10 mouse cellular contexts compared by ENCODE assay signal in genomic region chr7:41498464-41498863, GRCm38 (mm10). TPM values are rescaled to one million over a fixed set of nuclear protein-coding genes. Genes with fewer than 3 reads are reported as not detected.
DNase-seq lines count a peak whose midpoint lies in the region; ATAC-seq and TF ChIP-seq lines count a peak whose summit lies in the region.
"Not testable (repeated sequence)": the region's sequence is repeated elsewhere in the genome, so short reads cannot be mapped to it uniquely, and the experiment has no call there.
"Had no signal": no experiment of that assay in that cellular context is flagged by ENCODE, and none has a peak within 500 bp of the region (broad histone marks: within the 10 kb centered on the region; RNA-seq: fewer than 3 reads in every experiment).

No protein-coding gene starts in this region.

- H3K27me3 ChIP-seq in ES-Bruce4 (ENCODE audit: control insufficient read depth, insufficient read depth, low read length, poor library complexity, severe bottlenecking); forebrain, embryonic 16.5 days (replicated peaks; ENCODE audit: control insufficient read depth, insufficient read depth, low read length); hindbrain, embryonic 12.5 days; kidney, embryonic 16.5 days (ENCODE audit: insufficient read depth, low read length); liver, embryonic 11.5 days (replicated peaks; ENCODE audit: control insufficient read depth, insufficient read depth, low read length); midbrain, embryonic 12.5 days; stomach, embryonic 16.5 days (ENCODE audit: control insufficient read depth, insufficient read depth, low read length): not testable (repeated sequence)

- not testable (repeated sequence) for H3K9me3 ChIP-seq in ES-Bruce4 (replicated peaks; ENCODE audit: control insufficient read depth, insufficient read depth, low read length, poor library complexity, severe bottlenecking); forebrain, embryonic 16.5 days (ENCODE audit: control insufficient read depth, low read length); liver, embryonic 11.5 days (ENCODE audit: control insufficient read depth, low read length); stomach, embryonic 16.5 days (replicated peaks; ENCODE audit: control insufficient read depth, low read length)
- H3K9me3 ChIP-seq in hindbrain, embryonic 12.5 days (replicated peaks), result peaks cover 14% of the 10 kb centered on the region; the same call in 1 of the 2 replicates
- peaks cover 16% of the 10 kb centered on the region for H3K9me3 ChIP-seq in kidney, embryonic 16.5 days (ENCODE audit: low read length)
- H3K9me3 ChIP-seq in midbrain, embryonic 12.5 days, result peaks cover 23% of the 10 kb centered on the region

- not testable (repeated sequence) for H3K4me1 ChIP-seq in ES-Bruce4 (ENCODE audit: control insufficient read depth, insufficient read depth, low read length); forebrain, embryonic 16.5 days (replicated peaks; ENCODE audit: control insufficient read depth, insufficient read depth, low read length); hindbrain, embryonic 12.5 days; kidney, embryonic 16.5 days (ENCODE audit: insufficient read depth, low read length); liver, embryonic 11.5 days (replicated peaks; ENCODE audit: control insufficient read depth, insufficient read depth, low read length); midbrain, embryonic 12.5 days; stomach, embryonic 16.5 days (ENCODE audit: control insufficient read depth, insufficient read depth, low read length)

- peak overlapping the region; percentile 99; the same call in 1 of the 2 replicates for H3K4me3 ChIP-seq in ES-Bruce4 (ENCODE audit: low read depth, low read length)
- H3K4me3 ChIP-seq in forebrain, embryonic 16.5 days (replicated peaks; ENCODE audit: low read length); hindbrain, embryonic 12.5 days: not testable (repeated sequence)
- H3K4me3 ChIP-seq in kidney, embryonic 16.5 days (ENCODE audit: low read length), result peak overlapping the region; percentile 65
- H3K4me3 ChIP-seq in liver, embryonic 11.5 days (ENCODE audit: low read depth, low read length), result peak overlapping the region; percentile 59
- peak overlapping the region; percentile 62 for H3K4me3 ChIP-seq in midbrain, embryonic 12.5 days
- peak overlapping the region; percentile 59 for H3K4me3 ChIP-seq in stomach, embryonic 16.5 days (replicated peaks; ENCODE audit: low read length)

- H3K27ac ChIP-seq in ES-Bruce4 (ENCODE audit: insufficient read depth, low read length); forebrain, embryonic 16.5 days (ENCODE audit: low read length); hindbrain, embryonic 12.5 days; kidney, embryonic 16.5 days (ENCODE audit: low read length); liver, embryonic 11.5 days (ENCODE audit: low read depth, low read length); midbrain, embryonic 12.5 days (replicated peaks); stomach, embryonic 16.5 days (ENCODE audit: low read length): not testable (repeated sequence)

- peak overlapping the region; percentile 74 for H3K9ac ChIP-seq in ES-Bruce4 (ENCODE audit: low read depth, poor library complexity, severe bottlenecking)
- H3K9ac ChIP-seq in forebrain, embryonic 16.5 days (replicated peaks; ENCODE audit: low read depth, low read length); hindbrain, embryonic 12.5 days; midbrain, embryonic 12.5 days (replicated peaks): not testable (repeated sequence)
- 0 out of 2 replicates have a peak overlapping the region, but pooled peaks have one; percentile 68 for H3K9ac ChIP-seq in kidney, embryonic 16.5 days (replicated peaks; ENCODE audit: low read length)
- peak overlapping the region; percentile 68; the same call in 1 of the 2 replicates for H3K9ac ChIP-seq in liver, embryonic 11.5 days (ENCODE audit: low read depth, low read length)
- H3K9ac ChIP-seq in stomach, embryonic 16.5 days (ENCODE audit: low read length), result peak overlapping the region; percentile 80; the same call in 1 of the 2 replicates

- WGBS in forebrain, embryonic 16.5 days, result 64% methylated on average over 2 of the region's 4 CpGs
- WGBS in hindbrain, embryonic 12.5 days, result 83% methylated on average over 4 of the region's 4 CpGs
- 64% methylated on average over 2 of the region's 4 CpGs for WGBS in kidney, embryonic 16.5 days
- WGBS in liver, embryonic 11.5 days, result 53% methylated on average over 2 of the region's 4 CpGs
- 72% methylated on average over 4 of the region's 4 CpGs for WGBS in midbrain, embryonic 12.5 days
- 35% methylated on average over 2 of the region's 4 CpGs for WGBS in stomach, embryonic 16.5 days

- not testable (repeated sequence) for TF ChIP-seq POLR2A in ES-Bruce4 (IDR thresholded peaks at IDR 0.05; ENCODE audit: insufficient read depth, low read length)

- TF ChIP-seq EP300 in ES-Bruce4 (IDR thresholded peaks at IDR 0.05; ENCODE audit: insufficient read depth, low read depth, low read length), result not testable (repeated sequence)

- H3K36me3 ChIP-seq in ES-Bruce4 (ENCODE audit: control insufficient read depth, insufficient read depth, low read length, poor library complexity, severe bottlenecking); forebrain, embryonic 16.5 days (ENCODE audit: control insufficient read depth, insufficient read depth); hindbrain, embryonic 12.5 days; liver, embryonic 11.5 days (ENCODE audit: control insufficient read depth, insufficient read depth, low read length); midbrain, embryonic 12.5 days; stomach, embryonic 16.5 days (ENCODE audit: control insufficient read depth, insufficient read depth, low read length): not testable (repeated sequence)
- H3K36me3 ChIP-seq in kidney, embryonic 16.5 days (ENCODE audit: insufficient read depth, low read length), result peaks cover 12% of the 10 kb centered on the region

- H3K4me2 ChIP-seq in forebrain, embryonic 16.5 days (ENCODE audit: low read length), result peak overlapping the region; percentile 81; the same call in 1 of the 2 replicates
- H3K4me2 ChIP-seq in hindbrain, embryonic 12.5 days (replicated peaks), result peak overlapping the region; percentile 74
- peak overlapping the region; percentile 71 for H3K4me2 ChIP-seq in kidney, embryonic 16.5 days (replicated peaks; ENCODE audit: low read depth, low read length)
- H3K4me2 ChIP-seq in liver, embryonic 11.5 days, result peak overlapping the region; percentile 92
- peak overlapping the region; percentile 64 for H3K4me2 ChIP-seq in midbrain, embryonic 12.5 days (replicated peaks)
- peak overlapping the region; percentile 61 for H3K4me2 ChIP-seq in stomach, embryonic 16.5 days (ENCODE audit: low read depth, low read length)

- TF ChIP-seq CTCF in ES-Bruce4 (IDR thresholded peaks at IDR 0.05; ENCODE audit: low read depth, low read length), result not testable (repeated sequence)

- ATAC-seq in forebrain, embryonic 16.5 days; hindbrain, embryonic 12.5 days (ENCODE audit: low FRiP score); kidney, embryonic 16.5 days (ENCODE audit: low FRiP score, low TSS enrichment); liver, embryonic 11.5 days (replicated peaks; ENCODE audit: low FRiP score); midbrain, embryonic 12.5 days (ENCODE audit: low FRiP score, low read depth); stomach, embryonic 16.5 days (ENCODE audit: insufficient read depth, low FRiP score): not testable (repeated sequence)

- DNase-seq in cerebellum, postnatal 36 days, result peak; percentile 12 to 19
- not testable (repeated sequence) for DNase-seq in liver, embryonic 11.5 days (ENCODE audit: low spot score)

RNA-seq across cellular contexts. Expression of gene Gm20449, which starts 0.8 kb away (rescaled TPM):
- 0.19 TPM in 1 of 2 replicates, not detected in the other for polyA plus RNA-seq in ES-Bruce4 (2011; ENCODE audit: insufficient read depth, insufficient read length, low read depth, missing spikeins)
- 0.07 and 0.10 TPM in 2 replicates for polyA plus RNA-seq in forebrain, embryonic 16.5 days (2015; fragmentation: Nextera tagmentation; extraction: Ambion mirVana)
- 0.09 and 0.12 TPM in 2 replicates for polyA plus RNA-seq in hindbrain, embryonic 12.5 days (2016; fragmentation: Nextera tagmentation; extraction: Ambion mirVana)
- polyA plus RNA-seq in kidney, embryonic 16.5 days (2015; fragmentation: Nextera tagmentation; extraction: Ambion mirVana), result 0.05 and 0.09 TPM in 2 replicates
- polyA plus RNA-seq in liver, embryonic 11.5 days (2014; fragmentation: Nextera tagmentation; extraction: Ambion mirVana), result 0.07 TPM in 1 of 2 replicates, not detected in the other
- 0.10 and 0.13 TPM in 2 replicates for polyA plus RNA-seq in midbrain, embryonic 12.5 days (2016; fragmentation: Nextera tagmentation; extraction: Ambion mirVana)
- 0.18 TPM in 1 of 2 replicates, not detected in the other for polyA plus RNA-seq in stomach, embryonic 16.5 days (2015; fragmentation: Nextera tagmentation; extraction: Ambion mirVana)
- polyA plus RNA-seq: activated CD4-positive, CD25-positive, alpha-beta regulatory T cell, adult 4 months; CD4-positive, CD25-positive, alpha-beta regulatory T cell, adult 4 months had no signal

RNA-seq across cellular contexts. Expression of gene AW146154, which starts 1.2 kb away (rescaled TPM):
- polyA plus RNA-seq in ES-Bruce4 (2011; ENCODE audit: insufficient read depth, insufficient read length, low read depth, missing spikeins), result 11.6 and 13.1 TPM in 2 replicates
- polyA plus RNA-seq in forebrain, embryonic 16.5 days (2015; fragmentation: Nextera tagmentation; extraction: Ambion mirVana), result 4.2 and 5.5 TPM in 2 replicates
- 6.9 and 9.0 TPM in 2 replicates for polyA plus RNA-seq in hindbrain, embryonic 12.5 days (2016; fragmentation: Nextera tagmentation; extraction: Ambion mirVana)
- 13.3 and 13.8 TPM in 2 replicates for polyA plus RNA-seq in kidney, embryonic 16.5 days (2015; fragmentation: Nextera tagmentation; extraction: Ambion mirVana)
- 6.6 and 7.9 TPM in 2 replicates for polyA plus RNA-seq in liver, embryonic 11.5 days (2014; fragmentation: Nextera tagmentation; extraction: Ambion mirVana)
- 7.6 and 8.1 TPM in 2 replicates for polyA plus RNA-seq in midbrain, embryonic 12.5 days (2016; fragmentation: Nextera tagmentation; extraction: Ambion mirVana)
- 9.5 and 10.2 TPM in 2 replicates for polyA plus RNA-seq in stomach, embryonic 16.5 days (2015; fragmentation: Nextera tagmentation; extraction: Ambion mirVana)

RNA-seq across cellular contexts. Expression of gene Vmn2r57, which starts 50.0 kb away (rescaled TPM):
- polyA plus RNA-seq in ES-Bruce4 (2011; ENCODE audit: insufficient read depth, insufficient read length, low read depth, missing spikeins), result 0.22 and 0.33 TPM in 2 replicates
- polyA plus RNA-seq in forebrain, embryonic 16.5 days (2015; fragmentation: Nextera tagmentation; extraction: Ambion mirVana), result 0.29 and 0.48 TPM in 2 replicates
- polyA plus RNA-seq in hindbrain, embryonic 12.5 days (2016; fragmentation: Nextera tagmentation; extraction: Ambion mirVana), result 0.17 and 0.29 TPM in 2 replicates
- 0.21 and 0.32 TPM in 2 replicates for polyA plus RNA-seq in kidney, embryonic 16.5 days (2015; fragmentation: Nextera tagmentation; extraction: Ambion mirVana)
- 0.07 and 0.14 TPM in 2 replicates for polyA plus RNA-seq in liver, embryonic 11.5 days (2014; fragmentation: Nextera tagmentation; extraction: Ambion mirVana)
- 0.11 and 0.38 TPM in 2 replicates for polyA plus RNA-seq in midbrain, embryonic 12.5 days (2016; fragmentation: Nextera tagmentation; extraction: Ambion mirVana)
- 0.22 and 0.31 TPM in 2 replicates for polyA plus RNA-seq in stomach, embryonic 16.5 days (2015; fragmentation: Nextera tagmentation; extraction: Ambion mirVana)
- polyA plus RNA-seq: CD4-positive, CD25-positive, alpha-beta regulatory T cell, adult 4 months had no signal
